Mouse (Mus musculus) left cerebral cortex, postnatal 25 days (tissue): Measurements from ENCODE around the gene Zrsr1. TPM values are rescaled to one million over a fixed set of nuclear protein-coding genes. Genes with fewer than 3 reads are reported as not detected.

Experiments
- DNase-seq, 2 experiments: peaks; one replicate each; pipeline ENCODE4 v3.0.0; 2022; ENCODE audit warnings: low spot score in 2 of 2, mixed read lengths in 1 of 2
- intact Hi-C: fragments of 180-260 bp; cut with DNase I; formaldehyde crosslinking; loops from one replicate; pipeline ENCODE4 v1.15.1; 2025
- total RNA-seq, 2 experiments: library from RNA; stranded (reverse); gene quantifications; 2 replicates each; pipeline ENCODE4 v1.2.3; 2021

Gene Zrsr1
- total RNA-seq, 2 experiments from 2014 or later, result 59.0 to 60.9 TPM

- no peak for DNase-seq
- intact Hi-C loops, result loop anchor here (10.0 kb wide), 1 partner anchor 496 kb away; the partner anchor contains the start of gene Ahsa2
Measured at GRCm38 (mm10) chr11:22998308-22998707, 26.5 kb downstream of the Zrsr1 start.

GRCm38 (mm10) chr11:23005276-23005675 is 33.5 kb downstream of the Zrsr1 start:
- DNase-seq, result no peak
- intact Hi-C loops, result loop anchor here (5.0 to 10.0 kb wide), 2 partner anchors 267 to 860 kb away; no protein-coding TSS in a partner anchor

- intact Hi-C loops, result loop anchor here (2.0 to 10.0 kb wide), 3 partner anchors 250 to 858 kb away; partner anchors contain the start of gene Xpo1
- no peak for DNase-seq
Measured at GRCm38 (mm10) chr11:23007166-23007480, 35.3 kb downstream of the Zrsr1 start.

- DNase-seq, result peak; percentile 86 to 97
- intact Hi-C loops, result loop anchor here (1.0 to 10.0 kb wide), 4 partner anchors 60 to 857 kb away; partner anchors contain the start of gene Xpo1
Measured at GRCm38 (mm10) chr11:23007481-23008180, 35.8 kb downstream of the Zrsr1 start, which contains the start of gene Fam161a. Fam161a (plus strand) TSS chr11:23007531.

- peak; percentile 84 to 86 for DNase-seq
- intact Hi-C loops, result loop anchor here (1.0 to 10.0 kb wide), 3 partner anchors 59 to 856 kb away; no protein-coding TSS in a partner anchor
Measured at GRCm38 (mm10) chr11:23008181-23008823, 36.5 kb downstream of the Zrsr1 start.

GRCm38 (mm10) chr11:23008824-23009200 is 37.0 kb downstream of the Zrsr1 start:
- intact Hi-C loops, result loop anchor here (1.0 to 10.0 kb wide), 3 partner anchors 58 to 856 kb away; no protein-coding TSS in a partner anchor
- DNase-seq, result no peak

GRCm38 (mm10) chr11:23013096-23013495 is 41.3 kb downstream of the Zrsr1 start:
- intact Hi-C loops, result no loop called here
- no peak for DNase-seq

- intact Hi-C loops, result no loop called here
- no peak for DNase-seq
Measured at GRCm38 (mm10) chr11:23013580-23014294, 41.9 kb downstream of the Zrsr1 start.

GRCm38 (mm10) chr11:23014996-23015395 is 43.2 kb downstream of the Zrsr1 start:
- intact Hi-C loops, result no loop called here
- DNase-seq, result no peak

GRCm38 (mm10) chr11:23017943-23018342 is 46.1 kb downstream of the Zrsr1 start:
- DNase-seq, result no peak
- intact Hi-C loops, result no loop called here

GRCm38 (mm10) chr11:23020116-23020770 is 48.4 kb downstream of the Zrsr1 start:
- intact Hi-C loops, result no loop called here
- no peak for DNase-seq

GRCm38 (mm10) chr11:23020841-23021240 is 49.0 kb downstream of the Zrsr1 start:
- intact Hi-C loops, result no loop called here
- no peak for DNase-seq

- intact Hi-C loops, result no loop called here
- DNase-seq, result no peak
Measured at GRCm38 (mm10) chr11:23023155-23023554, 51.4 kb downstream of the Zrsr1 start.

GRCm38 (mm10) chr11:23024169-23024568 is 52.4 kb downstream of the Zrsr1 start:
- intact Hi-C loops, result no loop called here
- DNase-seq, result no peak

Other genes with a start within 250 kb of the Zrsr1 start
- 10 to 100 TPM; 14.0 to 15.2 TPM for gene B3gnt2, start 111.0 kb upstream of the Zrsr1 start, total RNA-seq
- 10 to 100 TPM; 11.3 to 16.0 TPM for gene Gm28048, start 10.1 kb downstream of the Zrsr1 start, total RNA-seq
- 10 to 100 TPM; 40.3 to 47.2 TPM for gene Commd1, start 10.4 kb downstream of the Zrsr1 start, total RNA-seq
- 100 to 1,000 TPM; 101 to 109 TPM for gene Cct4, start 18.5 kb downstream of the Zrsr1 start, total RNA-seq
- 1 to 10 TPM; 2.5 to 4.9 TPM for gene Fam161a, start 35.5 kb downstream of the Zrsr1 start, total RNA-seq